Mouse (Mus musculus) limb, embryonic 10.5 days (tissue): ENCODE measurements at regions not wholly inside any gene's neighbourhood (a gene's known extent, or its start where the extent isn't known, plus 50 kb on each side); places are given as distances from the start of the nearest gene placed in this dataset.
A peak's percentile ranks its signal among the peaks of the same experiment; 100 is the strongest.

ENCODE experiments used
- DNase-seq: peaks from one replicate; pipeline ENCODE4 v3.0.0-alpha.2; 2017; ENCODE audit warnings: low spot score
- H3K27ac ChIP-seq: fragments of 300-500 bp; sonication (generic); 2 replicates; pipeline ENCODE4 v1.5.1; 2016; ENCODE audit warnings: mild to moderate bottlenecking
- H3K27me3 ChIP-seq: fragments of 300-500 bp; sonication (generic); 2 replicates; pipeline ENCODE4 v1.6.1; 2016; ENCODE audit warnings: low read depth, mild to moderate bottlenecking; ENCODE audit not compliant: poor library complexity, severe bottlenecking
- H3K36me3 ChIP-seq: fragments of 300-500 bp; sonication (generic); 2 replicates; pipeline ENCODE4 v1.6.1; 2016; ENCODE audit warnings: mild to moderate bottlenecking, moderate library complexity
- H3K4me1 ChIP-seq: fragments of 300-500 bp; sonication (generic); 2 replicates; pipeline ENCODE4 v1.6.1; 2016
- H3K4me3 ChIP-seq: fragments of 300-500 bp; sonication (generic); 2 replicates; pipeline ENCODE4 v1.5.1; 2016; ENCODE audit warnings: mild to moderate bottlenecking, moderate library complexity
- H3K9me3 ChIP-seq: fragments of 300-500 bp; sonication (generic); replicated peaks from 2 replicates; pipeline ENCODE4 v1.6.1; 2016; ENCODE audit warnings: mild to moderate bottlenecking
- WGBS: fragments of 180-500 bp; shearing (Covaris S2); methylation state at CpG from one replicate; pipeline ENCODE4 v1.1.7; 2016; 5-methylcytosine and 5-hydroxymethylcytosine counted together

- Histone ChIP-seq H3K36me3 (no peaks in the 10 kb centered on the region), H3K27me3 (no peaks in the 10 kb centered on the region), H3K4me3 (no peak overlapping the region), H3K9me3 (no peaks in the 10 kb centered on the region), H3K4me1 (no peaks in the 10 kb centered on the region), H3K27ac (no peak overlapping the region)
- WGBS, result 82% methylated on average over 7 of the region's 7 CpGs
- DNase-seq, result no peak
These were observed 290.2 kb upstream of the Trib2 start for GRCm38 (mm10) chr12:16106946-16107345.

- H3K4me3 ChIP-seq, result no peak overlapping the region
- H3K27me3 ChIP-seq, result no peaks in the 10 kb centered on the region
- H3K36me3 ChIP-seq, result no peaks in the 10 kb centered on the region
- H3K9me3 ChIP-seq, result no peaks in the 10 kb centered on the region
- no peak for DNase-seq
- H3K4me1 ChIP-seq, result no peaks in the 10 kb centered on the region
- WGBS, result 95% methylated on average over 7 of the region's 7 CpGs
- H3K27ac ChIP-seq, result no peak overlapping the region
These were observed 282.1 kb upstream of the Trib2 start for GRCm38 (mm10) chr12:16098840-16099239.

DNA sequence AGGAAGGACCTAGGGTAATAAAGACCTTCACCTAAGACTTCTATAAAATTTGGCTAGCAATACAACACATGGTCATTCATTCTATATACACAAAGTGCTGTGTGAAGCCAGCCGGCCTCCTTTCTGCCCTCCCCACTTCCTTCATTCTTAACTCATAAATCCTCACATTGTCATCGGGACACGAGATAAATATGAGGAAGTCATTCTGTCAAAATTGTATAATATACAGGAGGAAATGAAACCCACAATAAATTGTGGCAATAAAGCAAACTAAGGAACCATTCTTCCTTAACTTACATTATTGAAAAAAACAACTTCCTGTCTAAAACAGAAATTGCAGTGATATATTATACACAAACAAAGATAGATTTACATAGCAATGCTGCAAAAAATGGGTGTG, 275.9 kb upstream of the Trib2 start:
- H3K4me1 ChIP-seq, result no peaks in the 10 kb centered on the region
- WGBS, result 86% methylated on average over 3 of the region's 3 CpGs
- H3K36me3 ChIP-seq, result no peaks in the 10 kb centered on the region
- H3K27ac ChIP-seq, result no peak overlapping the region
- no peaks in the 10 kb centered on the region for H3K9me3 ChIP-seq
- DNase-seq, result no peak
- H3K27me3 ChIP-seq, result no peaks in the 10 kb centered on the region
- no peak overlapping the region for H3K4me3 ChIP-seq

DNA sequence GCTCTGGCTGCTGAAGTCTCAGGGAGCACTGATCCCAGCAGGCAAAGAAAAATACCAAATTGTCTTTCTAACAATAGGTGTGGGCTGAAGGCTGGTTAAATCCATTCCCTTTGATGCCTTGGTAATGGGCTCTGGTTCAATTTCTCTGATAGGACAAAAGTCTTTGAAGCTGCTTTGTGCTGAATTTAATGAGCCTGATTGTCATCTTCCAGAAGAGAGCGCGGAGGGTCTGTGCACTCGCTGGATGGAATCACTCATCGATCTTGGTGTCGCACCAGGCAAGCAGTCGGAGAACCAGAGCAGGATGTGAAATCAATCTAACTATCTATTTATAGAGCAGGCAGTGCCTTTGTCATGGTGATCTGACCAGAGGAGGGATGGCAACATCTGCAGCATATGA, 274.6 kb upstream of the Trib2 start:
- no peak for DNase-seq
- Histone ChIP-seq H3K9me3 (no peaks in the 10 kb centered on the region), H3K27ac (no peak overlapping the region), H3K4me3 (no peak overlapping the region), H3K4me1 (no peaks in the 10 kb centered on the region), H3K36me3 (no peaks in the 10 kb centered on the region), H3K27me3 (no peaks in the 10 kb centered on the region)
- WGBS, result 42% methylated on average over 6 of the region's 6 CpGs

DNA sequence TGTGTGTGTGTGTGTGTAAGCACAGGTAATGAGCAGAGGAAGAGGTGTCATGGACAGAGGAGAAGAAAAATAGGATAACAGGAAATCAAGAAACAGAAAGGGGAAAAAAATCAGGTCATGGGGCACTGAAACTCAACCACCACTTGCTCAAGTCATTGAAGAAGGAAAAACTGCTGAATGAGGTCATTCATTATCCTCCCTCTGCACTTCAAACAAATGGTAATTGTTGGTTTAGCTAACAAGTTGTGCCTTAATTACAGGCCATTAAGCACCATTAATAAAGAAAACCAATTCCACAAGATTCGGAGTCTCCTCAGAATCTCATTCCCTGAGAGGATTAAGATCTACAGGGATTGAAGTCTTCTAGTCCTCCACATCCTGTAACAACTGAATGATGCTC, 266.5 kb upstream of the Trib2 start:
- DNase-seq, result no peak
- H3K4me3 ChIP-seq, result no peak overlapping the region
- no peaks in the 10 kb centered on the region for H3K27me3 ChIP-seq
- no peaks in the 10 kb centered on the region for H3K9me3 ChIP-seq
- H3K4me1 ChIP-seq, result no peaks in the 10 kb centered on the region
- H3K27ac ChIP-seq, result no peak overlapping the region
- no peaks in the 10 kb centered on the region for H3K36me3 ChIP-seq
- 36% methylated on average over 1 of the region's 1 CpGs for WGBS

DNA sequence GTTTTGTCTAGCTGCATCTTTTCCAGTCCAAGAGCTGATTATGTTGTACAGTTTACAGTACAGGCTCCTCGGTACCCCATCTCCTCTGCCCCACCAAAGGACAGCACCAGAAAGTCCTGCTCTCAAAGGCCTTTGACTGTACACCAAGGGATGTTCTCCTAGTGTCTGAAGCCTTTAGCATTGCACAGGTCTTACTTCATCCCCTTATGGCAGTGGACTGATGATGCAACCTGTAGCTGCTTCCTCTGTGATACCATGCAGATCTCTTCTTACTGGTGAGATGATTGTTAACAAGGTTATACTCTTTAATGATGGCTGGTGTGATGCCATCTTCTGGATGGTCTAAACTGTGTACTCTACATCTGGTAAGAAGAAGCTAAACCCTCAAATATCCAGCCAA, 260.5 kb upstream of the Trib2 start:
- Histone ChIP-seq H3K4me1 (no peaks in the 10 kb centered on the region), H3K27ac (no peak overlapping the region), H3K4me3 (no peak overlapping the region), H3K36me3 (no peaks in the 10 kb centered on the region), H3K9me3 (no peaks in the 10 kb centered on the region), H3K27me3 (no peaks in the 10 kb centered on the region)
- 91% methylated on average over 1 of the region's 1 CpGs for WGBS
- DNase-seq, result no peak

DNA sequence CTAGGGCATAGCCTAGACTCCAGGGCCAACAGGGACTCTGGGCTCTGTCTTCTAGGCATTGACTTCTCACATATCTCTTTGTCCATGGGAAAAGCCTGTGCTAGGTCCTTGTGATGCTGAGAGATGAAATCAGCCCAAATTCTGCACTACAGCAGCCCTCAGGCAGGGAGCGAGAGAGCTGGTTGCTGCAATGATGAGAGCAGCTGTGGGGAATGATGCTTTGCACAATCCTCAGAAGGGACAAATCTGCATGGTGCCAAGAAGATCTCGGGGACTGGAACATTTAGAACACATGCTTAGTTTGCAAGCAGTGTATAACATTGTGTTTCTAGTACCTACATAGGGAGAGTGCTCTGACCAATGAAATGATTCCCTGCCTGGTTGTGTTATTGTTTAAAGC, 259.2 kb upstream of the Trib2 start:
- no peak for DNase-seq

DNA sequence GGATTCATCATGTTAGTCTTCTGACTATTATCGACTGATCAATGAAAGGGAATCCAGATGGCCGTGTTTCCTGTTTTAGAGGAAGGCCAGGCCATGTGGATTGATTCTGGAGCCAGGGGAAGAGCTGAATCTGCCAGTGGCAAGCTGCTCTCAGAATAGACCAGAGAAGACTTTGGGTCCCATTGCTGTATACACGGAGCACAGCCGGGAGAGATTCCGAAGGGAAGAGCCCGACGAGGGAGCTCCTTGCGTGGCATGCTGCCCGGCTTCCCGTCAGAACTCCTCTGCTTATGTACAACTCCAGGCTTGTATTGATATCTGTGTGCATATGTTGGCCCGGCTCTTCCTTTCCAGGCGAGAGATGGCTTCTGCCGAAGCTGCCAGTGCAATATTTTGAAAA, 252.2 kb upstream of the Trib2 start:
- H3K27me3 ChIP-seq, result no peaks in the 10 kb centered on the region
- no peaks in the 10 kb centered on the region for H3K9me3 ChIP-seq
- WGBS, result 92% methylated on average over 13 of the region's 13 CpGs
- H3K4me3 ChIP-seq, result no peak overlapping the region
- no peaks in the 10 kb centered on the region for H3K4me1 ChIP-seq
- DNase-seq, result no peak
- H3K36me3 ChIP-seq, result no peaks in the 10 kb centered on the region
- no peak overlapping the region for H3K27ac ChIP-seq

More for the DNA sequence above, 259.2 kb upstream of the Trib2 start:
- Histone ChIP-seq H3K9me3 (no peaks in the 10 kb centered on the region), H3K36me3 (no peaks in the 10 kb centered on the region), H3K27ac (no peak overlapping the region), H3K4me3 (no peak overlapping the region), H3K27me3 (no peaks in the 10 kb centered on the region), H3K4me1 (no peaks in the 10 kb centered on the region)
- WGBS, result 86% methylated on average over 2 of the region's 2 CpGs

- H3K27me3 ChIP-seq, result no peaks in the 10 kb centered on the region
- no peak for DNase-seq
- H3K9me3 ChIP-seq, result no peaks in the 10 kb centered on the region
- no peak overlapping the region for H3K27ac ChIP-seq
- H3K4me3 ChIP-seq, result no peak overlapping the region
- H3K36me3 ChIP-seq, result no peaks in the 10 kb centered on the region
- 88% methylated on average over 7 of the region's 7 CpGs for WGBS
- no peaks in the 10 kb centered on the region for H3K4me1 ChIP-seq
These were observed 246.0 kb upstream of the Trib2 start for GRCm38 (mm10) chr12:16062689-16063088.

GRCm38 (mm10) chr12:16060461-16060860, 243.7 kb upstream of the Trib2 start:
- Histone ChIP-seq H3K36me3 (no peaks in the 10 kb centered on the region), H3K27me3 (no peaks in the 10 kb centered on the region), H3K9me3 (no peaks in the 10 kb centered on the region), H3K27ac (no peak overlapping the region), H3K4me1 (peaks cover 2% of the 10 kb centered on the region; the same call in 1 of the 2 replicates), H3K4me3 (no peak overlapping the region)
- no peak for DNase-seq
- 90% methylated on average over 5 of the region's 5 CpGs for WGBS

- Histone ChIP-seq H3K4me3 (no peak overlapping the region), H3K27me3 (no peaks in the 10 kb centered on the region), H3K36me3 (no peaks in the 10 kb centered on the region), H3K4me1 (peaks cover 12% of the 10 kb centered on the region), H3K27ac (no peak overlapping the region), H3K9me3 (no peaks in the 10 kb centered on the region)
- 90% methylated on average over 3 of the region's 3 CpGs for WGBS
- no peak for DNase-seq
These were observed 241.5 kb upstream of the Trib2 start for GRCm38 (mm10) chr12:16058255-16058654.

GRCm38 (mm10) chr12:16056831-16057230, 240.1 kb upstream of the Trib2 start:
- Histone ChIP-seq H3K4me1 (peaks cover 16% of the 10 kb centered on the region), H3K9me3 (no peaks in the 10 kb centered on the region), H3K4me3 (no peak overlapping the region), H3K27me3 (no peaks in the 10 kb centered on the region), H3K27ac (no peak overlapping the region), H3K36me3 (no peaks in the 10 kb centered on the region)
- WGBS, result 82% methylated on average over 2 of the region's 2 CpGs
- DNase-seq, result no peak

DNA sequence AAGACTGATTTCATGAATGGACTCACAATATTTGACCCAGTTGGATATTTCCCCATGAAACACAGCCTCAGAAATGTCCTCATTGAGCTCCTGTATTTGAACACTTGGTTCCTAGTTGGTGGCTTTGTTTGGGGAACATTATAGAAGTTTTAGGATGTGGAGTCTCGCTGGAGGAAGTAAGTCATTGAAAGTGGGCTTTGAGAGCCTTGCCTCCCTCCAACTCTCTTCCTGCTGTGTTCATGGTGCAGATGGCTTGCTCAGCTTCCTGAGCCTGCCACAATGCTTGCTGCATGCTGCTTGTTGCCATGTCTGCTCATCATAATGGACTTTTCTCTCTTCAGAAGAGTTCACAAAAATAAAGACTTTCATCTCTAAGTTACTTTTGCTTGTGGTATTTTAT, 239.5 kb upstream of the Trib2 start:
- H3K4me3 ChIP-seq, result no peak overlapping the region
- H3K4me1 ChIP-seq, result peaks cover 19% of the 10 kb centered on the region

GRCm38 (mm10) chr12:16054591-16054990, 237.9 kb upstream of the Trib2 start:
- H3K27ac ChIP-seq, result peak overlapping the region; percentile 19; the same call in 1 of the 2 replicates
- H3K9me3 ChIP-seq, result no peaks in the 10 kb centered on the region
- no peaks in the 10 kb centered on the region for H3K27me3 ChIP-seq
- no peaks in the 10 kb centered on the region for H3K36me3 ChIP-seq
- peaks cover 19% of the 10 kb centered on the region for H3K4me1 ChIP-seq
- no peak overlapping the region for H3K4me3 ChIP-seq
- no peak for DNase-seq
- 87% methylated on average over 2 of the region's 2 CpGs for WGBS

More for the DNA sequence above, 239.5 kb upstream of the Trib2 start:
- no peak for DNase-seq
- H3K27me3 ChIP-seq, result no peaks in the 10 kb centered on the region
- no peak overlapping the region for H3K27ac ChIP-seq
- no peaks in the 10 kb centered on the region for H3K9me3 ChIP-seq
- WGBS, result 75% methylated on average over 1 of the region's 1 CpGs
- no peaks in the 10 kb centered on the region for H3K36me3 ChIP-seq
